In genomic region chr4:139005214-139005613, GRCm38 (mm10) we compare ENCODE assay signal across 23 mouse cellular contexts. TPM values are rescaled to one million over a fixed set of nuclear protein-coding genes. Genes with fewer than 3 reads are reported as not detected.
DNase-seq lines count a peak whose midpoint lies in the region; ATAC-seq lines count a peak whose summit lies in the region.
"Had no signal": no experiment of that assay in that cellular context is flagged by ENCODE, and none has a peak within 500 bp of the region (broad histone marks: within the 10 kb centered on the region; RNA-seq: fewer than 3 reads in every experiment).

No protein-coding gene starts in this region.

- no peaks in the 10 kb centered on the region for H3K9me3 ChIP-seq in hindbrain, embryonic 15.5 days
- no peaks in the 10 kb centered on the region for H3K9me3 ChIP-seq in hindbrain, embryonic 11.5 days (ENCODE audit: control insufficient read depth, low read length)
- no peaks in the 10 kb centered on the region for H3K9me3 ChIP-seq in neural tube, embryonic 15.5 days (replicated peaks)
- H3K9me3 ChIP-seq: forebrain, embryonic 12.5 days; G1E; heart, embryonic 15.5 days had no signal

- 41% methylated on average over 6 of the region's 6 CpGs for WGBS in hindbrain, embryonic 15.5 days
- WGBS in hindbrain, embryonic 11.5 days = 70% methylated on average over 5 of the region's 6 CpGs
- 41% methylated on average over 5 of the region's 6 CpGs for WGBS in neural tube, embryonic 15.5 days

- ATAC-seq in hindbrain, embryonic 15.5 days (ENCODE audit: low FRiP score, low read depth) = peak; percentile 46; the same call in 1 of the 2 replicates
- ATAC-seq in hindbrain, embryonic 11.5 days (ENCODE audit: low FRiP score) = no peak
- peak; percentile 61; the same call in 1 of the 2 replicates for ATAC-seq in neural tube, embryonic 15.5 days (ENCODE audit: low FRiP score)
- ATAC-seq: forebrain, embryonic 16.5 days had no signal

- H3K27me3 ChIP-seq in hindbrain, embryonic 15.5 days = no peaks in the 10 kb centered on the region
- H3K27me3 ChIP-seq in hindbrain, embryonic 11.5 days (ENCODE audit: control insufficient read depth, insufficient read depth, low read length) = no peaks in the 10 kb centered on the region
- H3K27me3 ChIP-seq in neural tube, embryonic 15.5 days (replicated peaks) = no peaks in the 10 kb centered on the region
- H3K27me3 ChIP-seq: forebrain, embryonic 12.5 days; heart, embryonic 15.5 days had no signal

- peaks cover 24% of the 10 kb centered on the region for H3K4me1 ChIP-seq in hindbrain, embryonic 15.5 days (replicated peaks)
- H3K4me1 ChIP-seq in hindbrain, embryonic 11.5 days (replicated peaks; ENCODE audit: control insufficient read depth, insufficient read depth, low read length) = peaks cover 3% of the 10 kb centered on the region; the same call in 1 of the 2 replicates
- peaks cover 24% of the 10 kb centered on the region for H3K4me1 ChIP-seq in neural tube, embryonic 15.5 days
- H3K4me1 ChIP-seq: heart, embryonic 15.5 days had no signal

- no peak for DNase-seq in hindbrain, embryonic 11.5 days (ENCODE audit: low spot score)
- DNase-seq in MN1 (ENCODE audit: low spot score) = peak; percentile 55
- peak; percentile 31 for DNase-seq in brain, adult 2 months (ENCODE audit: low read depth, low spot score)
- DNase-seq in cerebellum, adult 18-20 months = no peak
- no peak for DNase-seq in layer of hippocampus, adult 18-20 months (ENCODE audit: low spot score in 2 of 2)
- DNase-seq: adrenal gland, postnatal 14 days; cerebellum, adult 2 months; cerebellum, postnatal 10 days; gastrocnemius, postnatal 14 days; heart, adult 2 months; heart, postnatal 14 days; kidney, adult 11 months had no signal

- no peak overlapping the region for H3K4me2 ChIP-seq in hindbrain, embryonic 15.5 days
- H3K4me2 ChIP-seq in hindbrain, embryonic 11.5 days (replicated peaks; ENCODE audit: low read depth, low read length) = no peak overlapping the region
- no peak overlapping the region for H3K4me2 ChIP-seq in neural tube, embryonic 15.5 days
- H3K4me2 ChIP-seq: forebrain, embryonic 12.5 days; heart, embryonic 11.5 days; heart, embryonic 15.5 days had no signal

- no peak overlapping the region for H3K27ac ChIP-seq in hindbrain, embryonic 15.5 days (replicated peaks)
- H3K27ac ChIP-seq in hindbrain, embryonic 11.5 days (ENCODE audit: low read depth, low read length) = no peak overlapping the region
- 0 out of 2 replicates have a peak overlapping the region, but pooled peaks have one; percentile 18 for H3K27ac ChIP-seq in neural tube, embryonic 15.5 days (replicated peaks)
- H3K27ac ChIP-seq: forebrain, embryonic 12.5 days; heart, adult 2 months; heart, embryonic 15.5 days had no signal

- H3K36me3 ChIP-seq in hindbrain, embryonic 15.5 days = no peaks in the 10 kb centered on the region
- no peaks in the 10 kb centered on the region for H3K36me3 ChIP-seq in hindbrain, embryonic 11.5 days (ENCODE audit: control insufficient read depth, insufficient read depth, low read length)
- H3K36me3 ChIP-seq in neural tube, embryonic 15.5 days = no peaks in the 10 kb centered on the region
- H3K36me3 ChIP-seq: forebrain, embryonic 12.5 days; heart, embryonic 15.5 days had no signal

- H3K9ac ChIP-seq in hindbrain, embryonic 15.5 days = no peak overlapping the region
- H3K9ac ChIP-seq in hindbrain, embryonic 11.5 days (ENCODE audit: low read depth, low read length) = no peak overlapping the region
- H3K9ac ChIP-seq in neural tube, embryonic 15.5 days (replicated peaks) = no peak overlapping the region
- H3K9ac ChIP-seq: forebrain, embryonic 12.5 days; heart, embryonic 15.5 days had no signal

- no peak overlapping the region for H3K4me3 ChIP-seq in hindbrain, embryonic 15.5 days
- no peak overlapping the region for H3K4me3 ChIP-seq in hindbrain, embryonic 11.5 days (ENCODE audit: low read depth, low read length)
- H3K4me3 ChIP-seq in neural tube, embryonic 15.5 days (replicated peaks) = no peak overlapping the region
- H3K4me3 ChIP-seq: forebrain, embryonic 12.5 days; heart, adult 2 months; heart, embryonic 15.5 days had no signal

RNA-seq across cellular contexts. Expression of gene Tmco4, which starts 32.5 kb away (rescaled TPM):
- polyA plus RNA-seq in hindbrain, embryonic 15.5 days (2015; fragmentation: Nextera tagmentation; extraction: Ambion mirVana) = 1.0 TPM in 2 replicates
- polyA plus RNA-seq in hindbrain, embryonic 11.5 days (2014; fragmentation: Nextera tagmentation; extraction: Ambion mirVana) = 0.61 and 1.3 TPM in 2 replicates
- 1.2 and 3.7 TPM in 2 replicates for polyA plus RNA-seq in neural tube, embryonic 15.5 days (2015; fragmentation: Nextera tagmentation; extraction: Ambion mirVana)
- total RNA-seq in layer of hippocampus, adult 18-20 months (2021) = 1 to 10 TPM; 2.9 to 3.0 TPM

RNA-seq across cellular contexts. Expression of gene Rnf186, which starts 38.3 kb away (rescaled TPM):
- polyA plus RNA-seq in hindbrain, embryonic 15.5 days (2015; fragmentation: Nextera tagmentation; extraction: Ambion mirVana) = 0.12 and 0.17 TPM in 2 replicates
- polyA plus RNA-seq in hindbrain, embryonic 11.5 days (2014; fragmentation: Nextera tagmentation; extraction: Ambion mirVana) = not detected in 2 replicates
- polyA plus RNA-seq in neural tube, embryonic 15.5 days (2015; fragmentation: Nextera tagmentation; extraction: Ambion mirVana) = 3.5 TPM in 1 of 2 replicates, not detected in the other
- total RNA-seq in layer of hippocampus, adult 18-20 months (2021) = not detected
- total RNA-seq: adrenal gland, adult 18-20 months; adrenal gland, postnatal 14 days; gastrocnemius, postnatal 14 days; heart, adult 2 months; hematopoietic stem cell, adult 5-6 weeks had no signal
- polyA plus RNA-seq: cerebellum, adult 2 months; embryonic facial prominence, embryonic 11.5 days; forebrain, embryonic 12.5 days; forebrain, embryonic 16.5 days; frontal cortex, adult 2 months; G1E; heart, embryonic 11.5 days had no signal

Comparison
In these comparisons a context has a peak if more than half of its experiments do, and no peak if none do; other contexts are left out.
1. DNase-seq: peak in MN1 (single experiment) and brain, adult 2 months (single experiment); none in hindbrain, embryonic 11.5 days (single experiment), cerebellum, adult 18-20 months (0 of 2) and layer of hippocampus, adult 18-20 months (0 of 2).